Mouse (Mus musculus): ENCODE measurements around the gene Pgls. TPM values are rescaled to one million over a fixed set of nuclear protein-coding genes. Genes with fewer than 3 reads are reported as not detected.

The Pgls gene
- polyA plus RNA-seq, 1 experiment from 2014 or later = 244 TPM

DNA sequence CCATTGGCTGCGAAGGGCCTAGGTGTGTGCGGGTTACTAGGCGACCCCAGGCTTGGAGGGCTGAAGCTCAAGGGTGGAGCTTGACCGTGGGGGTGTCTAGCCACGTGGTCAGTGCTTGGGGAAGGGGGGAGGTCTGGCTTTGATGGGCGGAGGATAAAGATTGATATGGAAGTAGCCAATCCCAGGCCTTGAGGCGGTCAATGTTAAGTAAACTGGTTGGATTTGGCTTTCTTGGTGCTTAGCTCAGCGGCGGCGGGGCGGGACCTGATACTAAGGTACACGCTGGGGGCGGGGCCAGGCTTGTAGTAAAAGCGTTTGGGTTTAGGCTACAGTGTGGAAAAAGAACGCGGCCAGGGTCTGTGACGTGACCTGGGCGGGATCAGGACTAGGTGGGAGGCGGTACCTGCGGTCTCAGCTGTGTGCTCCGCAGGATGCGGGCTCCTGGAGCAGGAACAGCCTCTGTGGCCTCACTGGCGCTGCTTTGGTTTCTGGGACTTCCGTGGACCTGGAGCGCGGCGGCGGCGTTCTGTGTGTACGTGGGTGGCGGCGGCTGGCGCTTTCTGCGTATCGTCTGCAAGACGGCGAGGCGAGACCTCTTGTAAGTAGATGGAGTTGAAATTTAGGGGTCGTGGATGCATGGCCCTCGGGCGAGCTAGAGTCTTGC, 21.6 kb upstream of the Pgls start:
- H3K9me3 ChIP-seq = no peaks in the 10 kb centered on the region
- peak overlapping the region; percentile 61 for H3K4me3 ChIP-seq
- peak overlapping the region; percentile 83 for H3K27ac ChIP-seq
- H3K36me3 ChIP-seq = no peaks in the 10 kb centered on the region
- under 1% methylated on average over 41 of the region's 41 CpGs for WGBS
- peak; percentile 89 for ATAC-seq (ENCODE audit: insufficient number of reproducible peaks, insufficient read depth, low FRiP score, low TSS enrichment, low read depth)
- peaks cover 34% of the 10 kb centered on the region for H3K4me1 ChIP-seq
- H3K27me3 ChIP-seq = peaks cover 33% of the 10 kb centered on the region
- H3K4me2 ChIP-seq = peak overlapping the region; percentile 84
- H3K9ac ChIP-seq = peak overlapping the region; percentile 81

DNA sequence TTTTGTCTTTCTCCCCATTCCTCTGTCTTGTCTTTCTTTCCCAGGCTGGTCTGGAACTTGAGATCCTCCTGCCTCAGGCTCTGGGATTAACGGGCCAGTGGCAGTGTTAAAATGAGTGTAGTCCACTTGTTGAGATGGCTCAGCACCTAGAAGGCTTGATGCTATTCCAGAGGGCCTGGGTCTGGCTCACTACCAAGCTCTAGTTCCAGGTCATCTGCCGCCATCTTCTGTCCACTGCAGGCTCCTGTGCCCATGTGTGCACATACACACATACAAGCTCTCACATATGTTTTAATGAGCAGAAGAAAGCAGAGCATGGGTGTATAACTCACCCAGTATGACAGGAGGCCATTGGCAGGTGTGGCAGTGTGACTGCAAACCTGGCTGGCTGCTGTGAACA, 19.9 kb upstream of the Pgls start:
- Histone ChIP-seq H3K4me3 (no peak overlapping the region), H3K9me3 (no peaks in the 10 kb centered on the region), H3K9ac (no peak overlapping the region), H3K27me3 (peaks cover 22% of the 10 kb centered on the region), H3K36me3 (no peaks in the 10 kb centered on the region), H3K27ac (no peak overlapping the region), H3K4me2 (peak overlapping the region; percentile 84; the same call in 1 of the 2 replicates), H3K4me1 (peaks cover 34% of the 10 kb centered on the region)
- ATAC-seq (ENCODE audit: insufficient number of reproducible peaks, insufficient read depth, low FRiP score, low TSS enrichment, low read depth) = no peak
- WGBS = 83% methylated on average over 2 of the region's 2 CpGs

DNA sequence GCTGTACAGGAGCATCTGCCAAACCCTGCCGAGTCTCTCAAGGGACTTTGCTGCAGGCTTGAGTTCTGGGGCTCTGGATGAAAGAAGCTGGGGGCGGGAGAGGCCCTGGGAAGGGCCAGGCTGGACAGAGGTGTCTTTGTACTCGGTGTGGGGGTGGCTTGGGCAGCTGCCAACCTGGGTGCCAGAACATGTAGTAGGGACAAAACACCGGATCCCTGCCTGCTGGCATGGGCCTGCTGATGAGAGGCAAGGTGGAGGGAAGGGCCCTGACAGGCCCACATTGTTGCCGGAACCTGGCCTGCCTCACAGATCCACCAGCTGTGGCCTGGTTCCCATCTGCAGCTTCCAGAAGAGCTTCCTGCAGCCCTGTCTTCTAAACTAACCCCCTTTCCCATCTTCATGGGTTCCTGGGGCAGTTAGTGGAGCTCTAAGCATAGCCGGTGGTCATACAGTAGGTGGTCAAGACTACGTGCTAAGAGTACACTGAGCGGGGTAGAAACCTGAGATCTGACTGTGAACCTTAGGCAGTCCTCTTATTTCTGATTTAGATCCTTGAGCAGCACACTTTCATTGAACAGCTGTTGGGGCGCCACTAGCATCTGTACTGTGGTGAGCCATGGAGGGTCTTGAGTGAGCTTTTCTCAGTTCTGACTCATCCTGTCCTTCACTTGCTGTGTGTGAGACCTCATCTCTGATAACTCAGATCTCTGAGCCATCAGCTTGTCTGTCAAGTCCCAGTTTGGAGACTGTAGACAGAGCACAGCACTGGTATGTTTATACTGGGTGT, 18.9 kb upstream of the Pgls start:
- Histone ChIP-seq H3K9me3 (no peaks in the 10 kb centered on the region), H3K27me3 (peaks cover 16% of the 10 kb centered on the region), H3K27ac (peak overlapping the region; percentile 16; the same call in 1 of the 2 replicates), H3K4me3 (no peak overlapping the region), H3K9ac (peak overlapping the region; percentile 52; the same call in 1 of the 2 replicates), H3K4me1 (peaks cover 34% of the 10 kb centered on the region), H3K4me2 (peak overlapping the region; percentile 24), H3K36me3 (no peaks in the 10 kb centered on the region)
- 77% methylated on average over 9 of the region's 9 CpGs for WGBS
- ATAC-seq (ENCODE audit: insufficient number of reproducible peaks, insufficient read depth, low FRiP score, low TSS enrichment, low read depth) = no peak

DNA sequence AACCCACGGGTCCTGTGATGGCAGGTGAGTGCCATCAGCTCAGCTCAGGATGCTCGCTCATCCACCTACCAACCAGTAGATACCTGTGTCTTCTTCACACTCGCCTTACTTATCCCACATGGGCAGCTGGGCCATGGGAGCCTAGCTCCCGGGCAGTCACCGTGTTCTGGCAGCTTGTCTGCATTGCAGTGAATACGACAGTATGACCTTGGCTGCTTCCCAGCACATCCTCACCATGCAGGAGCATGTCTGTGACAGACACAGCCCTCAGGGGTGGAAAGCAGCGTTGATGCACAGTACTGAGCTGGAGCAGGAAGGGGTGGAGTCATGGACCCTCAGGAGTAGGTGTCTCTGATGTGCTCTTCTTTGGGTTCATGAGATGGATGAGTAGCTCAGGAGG, 17.6 kb upstream of the Pgls start:
- 0 out of 2 replicates have a peak, but pooled peaks cover 3% of the 10 kb centered on the region for H3K27me3 ChIP-seq
- H3K9me3 ChIP-seq = no peaks in the 10 kb centered on the region
- no peak overlapping the region for H3K4me2 ChIP-seq
- no peak overlapping the region for H3K4me3 ChIP-seq
- H3K27ac ChIP-seq = no peak overlapping the region
- H3K36me3 ChIP-seq = no peaks in the 10 kb centered on the region
- no peak overlapping the region for H3K9ac ChIP-seq
- whole genome bisulfite sequencing = 70% methylated on average over 7 of the region's 7 CpGs
- ATAC-seq (ENCODE audit: insufficient number of reproducible peaks, insufficient read depth, low FRiP score, low TSS enrichment, low read depth) = no peak
- H3K4me1 ChIP-seq = peaks cover 23% of the 10 kb centered on the region

DNA sequence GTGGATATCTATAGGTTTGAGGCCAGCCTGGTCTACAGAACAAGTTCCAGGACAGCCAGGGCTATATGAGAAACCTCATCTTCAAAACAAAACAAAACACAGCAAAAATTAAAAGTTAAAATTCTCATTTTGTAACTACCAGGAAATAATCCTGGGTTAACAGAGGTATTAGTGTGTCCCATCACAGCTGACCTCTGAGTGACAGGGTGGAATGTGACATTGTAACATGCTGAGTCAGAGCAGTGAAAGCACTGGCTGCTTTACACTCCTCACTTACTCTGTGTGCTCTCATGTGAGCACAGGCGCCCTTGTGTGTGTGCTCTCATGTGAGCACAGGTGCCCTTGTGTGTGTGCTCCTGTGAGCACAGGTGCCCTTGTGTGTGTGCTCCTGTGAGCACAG, 17.0 kb upstream of the Pgls start:
- no peaks in the 10 kb centered on the region for H3K27me3 ChIP-seq
- no peak overlapping the region for H3K4me3 ChIP-seq
- no peak for ATAC-seq (ENCODE audit: insufficient number of reproducible peaks, insufficient read depth, low FRiP score, low TSS enrichment, low read depth)
- peaks cover 25% of the 10 kb centered on the region for H3K4me1 ChIP-seq
- no peak overlapping the region for H3K9ac ChIP-seq
- 60% methylated on average over 1 of the region's 1 CpGs for WGBS
- no peaks in the 10 kb centered on the region; the same call in 1 of the 2 replicates for H3K36me3 ChIP-seq
- no peak overlapping the region for H3K4me2 ChIP-seq
- H3K9me3 ChIP-seq = no peaks in the 10 kb centered on the region
- no peak overlapping the region for H3K27ac ChIP-seq

DNA sequence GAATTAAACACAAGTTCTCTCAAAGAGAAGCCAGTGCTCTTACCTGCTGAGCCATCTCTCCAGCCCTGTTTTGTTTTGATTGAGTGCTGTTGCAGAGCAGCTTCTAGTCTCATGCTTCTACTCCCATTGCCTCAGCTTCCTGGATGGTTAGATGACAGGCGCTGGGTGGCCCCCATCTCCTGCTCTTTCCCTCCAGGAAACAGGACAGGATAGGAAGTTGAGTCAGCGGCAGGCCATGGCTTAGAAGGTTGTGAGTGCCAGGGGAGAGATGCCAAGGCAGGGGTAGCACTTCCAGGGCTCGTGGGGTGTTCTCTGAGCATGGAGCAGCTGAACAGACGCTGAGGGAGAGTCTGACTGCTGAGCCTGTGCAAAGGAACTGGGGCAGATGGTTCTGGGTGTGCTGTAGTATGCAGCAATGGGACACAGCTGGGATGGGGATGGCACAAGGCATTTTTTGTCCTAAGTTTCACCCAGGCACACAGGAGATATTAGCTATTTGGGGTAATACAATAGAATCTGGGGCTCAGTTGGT, 14.1 kb upstream of the Pgls start:
- no peaks in the 10 kb centered on the region for H3K9me3 ChIP-seq
- H3K27ac ChIP-seq = no peak overlapping the region
- peaks cover 12% of the 10 kb centered on the region for H3K4me1 ChIP-seq
- no peak overlapping the region for H3K4me2 ChIP-seq
- 65% methylated on average over 4 of the region's 4 CpGs for WGBS
- H3K4me3 ChIP-seq = no peak overlapping the region
- ATAC-seq (ENCODE audit: insufficient number of reproducible peaks, insufficient read depth, low FRiP score, low TSS enrichment, low read depth) = no peak
- H3K36me3 ChIP-seq = peaks cover 18% of the 10 kb centered on the region
- H3K27me3 ChIP-seq = no peaks in the 10 kb centered on the region
- H3K9ac ChIP-seq = no peak overlapping the region

DNA sequence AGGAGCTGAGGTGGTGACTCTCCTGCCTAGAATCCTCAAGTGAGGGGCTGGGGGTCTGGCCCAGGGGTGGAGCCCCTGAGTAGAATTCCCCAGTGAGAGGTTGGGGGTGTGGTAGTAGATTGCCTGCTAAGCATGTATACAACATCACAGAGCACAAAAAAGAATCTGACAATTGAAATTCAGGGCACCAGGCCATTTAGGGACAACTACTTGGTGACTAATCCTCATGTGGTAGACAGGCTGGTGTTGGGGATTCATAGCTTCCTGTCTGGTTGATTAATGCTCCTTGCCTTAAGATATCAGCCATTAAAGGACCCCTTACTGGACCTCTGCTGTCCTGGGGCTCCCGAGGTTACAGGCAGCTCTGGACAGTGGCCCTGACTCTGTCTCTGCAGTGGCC, 13.0 kb upstream of the Pgls start:
- Histone ChIP-seq H3K4me1 (peaks cover 8% of the 10 kb centered on the region), H3K4me3 (no peak overlapping the region), H3K9me3 (no peaks in the 10 kb centered on the region), H3K9ac (no peak overlapping the region), H3K36me3 (peaks cover 20% of the 10 kb centered on the region), H3K27ac (no peak overlapping the region), H3K27me3 (no peaks in the 10 kb centered on the region), H3K4me2 (no peak overlapping the region)
- ATAC-seq (ENCODE audit: insufficient number of reproducible peaks, insufficient read depth, low FRiP score, low TSS enrichment, low read depth) = no peak
- 77% methylated on average over 1 of the region's 1 CpGs for WGBS

DNA sequence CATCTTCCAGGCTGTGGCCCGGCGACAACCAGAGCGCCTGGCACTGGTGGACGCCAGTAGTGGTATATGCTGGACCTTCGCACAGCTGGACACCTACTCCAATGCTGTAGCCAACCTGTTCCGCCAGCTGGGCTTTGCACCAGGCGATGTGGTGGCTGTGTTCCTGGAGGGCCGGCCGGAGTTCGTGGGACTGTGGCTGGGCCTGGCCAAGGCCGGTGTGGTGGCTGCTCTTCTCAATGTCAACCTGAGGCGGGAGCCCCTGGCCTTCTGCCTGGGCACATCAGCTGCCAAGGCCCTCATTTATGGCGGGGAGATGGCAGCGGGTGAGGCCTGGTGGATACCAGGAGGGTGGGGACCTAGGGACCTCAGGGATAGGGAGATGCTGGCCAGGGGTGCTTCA, 12.5 kb upstream of the Pgls start:
- Histone ChIP-seq H3K4me1 (peaks cover 8% of the 10 kb centered on the region), H3K27me3 (no peaks in the 10 kb centered on the region), H3K4me2 (no peak overlapping the region), H3K27ac (no peak overlapping the region), H3K4me3 (no peak overlapping the region), H3K9me3 (no peaks in the 10 kb centered on the region), H3K9ac (no peak overlapping the region), H3K36me3 (peaks cover 24% of the 10 kb centered on the region)
- 91% methylated on average over 14 of the region's 14 CpGs for WGBS
- ATAC-seq (ENCODE audit: insufficient number of reproducible peaks, insufficient read depth, low FRiP score, low TSS enrichment, low read depth) = no peak

DNA sequence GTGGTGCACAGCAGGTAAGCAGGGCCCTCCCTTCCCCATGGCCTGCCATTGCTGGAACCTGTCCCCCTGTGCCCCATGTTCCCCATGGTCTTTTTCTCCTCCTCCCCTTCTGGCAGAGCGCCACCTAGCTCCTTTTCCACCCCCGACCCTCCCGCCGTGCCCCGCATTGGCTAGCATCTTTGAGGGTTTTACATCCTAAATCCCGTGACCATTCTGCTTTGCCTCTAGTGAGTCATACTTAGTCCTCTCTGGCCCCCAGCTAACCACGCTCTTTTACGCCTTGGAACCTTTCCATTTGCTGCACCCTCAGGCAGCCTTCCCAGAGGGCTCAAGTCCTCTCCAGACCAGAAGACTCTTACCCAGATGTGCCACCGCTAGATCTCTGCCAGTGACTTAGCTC, 11.8 kb upstream of the Pgls start:
- Histone ChIP-seq H3K4me3 (no peak overlapping the region), H3K4me1 (peaks cover 8% of the 10 kb centered on the region), H3K27ac (no peak overlapping the region), H3K36me3 (peaks cover 31% of the 10 kb centered on the region), H3K9ac (no peak overlapping the region), H3K9me3 (no peaks in the 10 kb centered on the region), H3K27me3 (no peaks in the 10 kb centered on the region), H3K4me2 (no peak overlapping the region)
- WGBS = 31% methylated on average over 9 of the region's 9 CpGs
- ATAC-seq (ENCODE audit: insufficient number of reproducible peaks, insufficient read depth, low FRiP score, low TSS enrichment, low read depth) = no peak

DNA sequence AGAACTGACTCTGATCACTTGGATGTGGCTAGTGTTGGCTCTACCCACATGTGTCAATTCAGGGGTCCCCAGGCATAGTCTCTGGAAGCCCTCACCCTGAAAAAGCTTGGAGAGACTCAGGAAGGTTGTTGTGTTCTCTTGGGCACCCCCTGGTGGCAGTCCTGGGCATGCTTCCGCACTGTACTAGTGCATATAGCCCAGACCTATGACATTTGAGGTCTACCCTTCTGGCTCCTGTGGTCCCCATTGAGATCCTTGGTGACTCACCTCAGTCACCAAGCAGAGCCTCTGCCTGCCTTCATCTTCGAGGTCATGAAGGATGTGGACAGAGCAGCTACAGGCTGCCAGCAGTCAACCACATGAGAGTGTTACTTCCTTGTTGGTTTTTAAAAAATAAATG, 5.1 kb upstream of the Pgls start:
- Histone ChIP-seq H3K27me3 (no peaks in the 10 kb centered on the region), H3K4me3 (no peak overlapping the region), H3K36me3 (peaks cover 33% of the 10 kb centered on the region), H3K9ac (no peak overlapping the region), H3K4me1 (peaks cover 8% of the 10 kb centered on the region), H3K27ac (no peak overlapping the region), H3K9me3 (no peaks in the 10 kb centered on the region), H3K4me2 (no peak overlapping the region)
- 80% methylated on average over 2 of the region's 2 CpGs for WGBS
- ATAC-seq (ENCODE audit: insufficient number of reproducible peaks, insufficient read depth, low FRiP score, low TSS enrichment, low read depth) = no peak

DNA sequence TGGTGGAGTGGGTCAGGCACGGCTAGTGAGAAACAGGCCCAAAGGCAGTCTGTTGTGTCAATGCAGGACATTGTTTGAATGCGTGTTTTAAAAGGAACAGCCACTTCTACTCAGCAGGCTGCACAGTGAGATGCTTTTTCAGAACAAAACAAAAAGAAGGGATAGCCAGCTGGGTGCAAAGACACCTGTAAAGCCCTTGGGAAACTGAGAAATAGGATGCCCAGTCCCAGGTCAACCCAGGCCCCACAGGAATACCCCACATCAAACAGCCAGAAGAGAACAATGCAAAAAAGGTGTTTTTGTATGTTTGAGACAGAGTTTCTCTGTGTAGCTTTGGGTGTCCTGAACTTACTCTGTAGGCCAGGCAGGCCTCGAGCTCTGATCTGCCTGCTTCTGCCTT, 3.2 kb upstream of the Pgls start:
- no peaks in the 10 kb centered on the region for H3K9me3 ChIP-seq
- H3K27me3 ChIP-seq = no peaks in the 10 kb centered on the region
- WGBS = 71% methylated on average over 3 of the region's 3 CpGs
- H3K4me1 ChIP-seq = peaks cover 18% of the 10 kb centered on the region
- peaks cover 32% of the 10 kb centered on the region for H3K36me3 ChIP-seq
- no peak overlapping the region for H3K27ac ChIP-seq
- H3K4me3 ChIP-seq = no peak overlapping the region
- ATAC-seq (ENCODE audit: insufficient number of reproducible peaks, insufficient read depth, low FRiP score, low TSS enrichment, low read depth) = no peak
- no peak overlapping the region for H3K4me2 ChIP-seq
- H3K9ac ChIP-seq = no peak overlapping the region

DNA sequence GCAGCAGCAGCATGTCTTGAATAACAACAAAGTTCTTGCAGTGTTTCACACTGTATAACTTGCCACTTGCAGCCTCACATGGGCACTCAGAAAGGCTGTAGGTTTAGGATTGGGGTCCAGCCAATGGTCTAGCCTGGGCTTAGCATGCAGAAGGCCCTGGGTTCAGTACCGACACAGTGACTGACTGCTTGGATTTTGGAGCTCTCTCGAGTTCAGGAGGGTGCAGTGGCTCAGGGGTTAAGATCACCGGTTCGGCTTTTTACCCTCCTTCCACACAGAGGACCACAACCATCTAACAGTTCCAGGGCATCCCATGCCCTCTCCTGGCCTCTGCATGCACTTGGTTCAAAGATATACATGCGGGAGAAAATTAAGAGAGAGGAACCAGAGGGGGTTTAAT, 959 bp upstream of the Pgls start:
- H3K9me3 ChIP-seq = no peaks in the 10 kb centered on the region
- no peak for ATAC-seq (ENCODE audit: insufficient number of reproducible peaks, insufficient read depth, low FRiP score, low TSS enrichment, low read depth)
- peaks cover 22% of the 10 kb centered on the region for H3K4me1 ChIP-seq
- no peaks in the 10 kb centered on the region for H3K27me3 ChIP-seq
- peak overlapping the region; percentile 96 for H3K9ac ChIP-seq
- H3K4me3 ChIP-seq = peak overlapping the region; percentile 90
- H3K27ac ChIP-seq = peak overlapping the region; percentile 97
- H3K4me2 ChIP-seq = peak overlapping the region; percentile 82
- WGBS = 23% methylated on average over 5 of the region's 5 CpGs
- H3K36me3 ChIP-seq = peaks cover 19% of the 10 kb centered on the region
